17 mouse cellular contexts compared by ENCODE assay signal in the genomic region with DNA sequence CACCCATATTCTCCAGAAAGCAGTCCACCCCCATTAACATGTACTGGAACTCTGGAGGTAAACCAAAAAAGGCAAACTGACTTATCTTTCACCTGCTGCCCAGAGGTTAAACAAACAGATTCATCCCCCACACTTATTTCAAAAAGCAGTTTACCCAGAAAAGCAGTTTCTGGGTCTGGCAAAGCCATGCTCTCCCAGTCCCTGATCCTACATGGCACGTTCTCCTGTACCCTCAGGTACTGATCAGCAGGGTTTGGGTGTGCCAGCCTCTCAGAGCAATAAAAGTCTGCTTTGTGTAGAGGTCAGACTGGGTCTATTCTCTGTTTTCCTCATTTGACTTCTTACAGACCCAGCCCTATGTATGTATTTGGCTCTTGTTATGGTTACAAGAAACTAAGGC. TPM values are rescaled to one million over a fixed set of nuclear protein-coding genes. Genes with fewer than 3 reads are reported as not detected.
DNase-seq lines count a peak whose midpoint lies in the region; ATAC-seq and TF ChIP-seq lines count a peak whose summit lies in the region.
"Had no signal": no experiment of that assay in that cellular context is flagged by ENCODE, and none has a peak within 500 bp of the region (broad histone marks: within the 10 kb centered on the region; RNA-seq: fewer than 3 reads in every experiment).

No protein-coding gene starts in this region.

- in situ Hi-C loops in CH12.LX (cut with MboI; ENCODE audit: low pct_ligation_motif_present, low pct_unique_long_range_greater_than_20kb, low sequenced_read_pairs) = no loop called here

- no peak overlapping the region for H3K27ac ChIP-seq in heart, embryonic 13.5 days (replicated peaks)
- no peak overlapping the region for H3K27ac ChIP-seq in CH12.LX (ENCODE audit: insufficient read depth, low read depth)
- peak overlapping the region; percentile 30 for H3K27ac ChIP-seq in intestine, embryonic 16.5 days (ENCODE audit: low read length)
- H3K27ac ChIP-seq in liver, postnatal 0 days (ENCODE audit: low read depth) = peak overlapping the region; percentile 97
- H3K27ac ChIP-seq: embryonic facial prominence, embryonic 13.5 days; limb, embryonic 12.5 days; neural tube, embryonic 12.5 days had no signal

- dilution Hi-C loops in CH12.LX (cut with MboI; ENCODE audit: extremely low pct_ligation_motif_present, extremely low pct_unique_long_range_greater_than_20kb, low sequenced_read_pairs) = no loop called here

- WGBS in heart, embryonic 13.5 days = 87% methylated on average over 1 of the region's 1 CpGs
- 46% methylated on average over 1 of the region's 1 CpGs for WGBS in intestine, embryonic 16.5 days
- 45% methylated on average over 1 of the region's 1 CpGs for WGBS in liver, postnatal 0 days (ENCODE audit: insufficient replicate concordance)

- no peaks in the 10 kb centered on the region for H3K27me3 ChIP-seq in heart, embryonic 13.5 days (replicated peaks)
- H3K27me3 ChIP-seq in CH12.LX (replicated peaks) = no peaks in the 10 kb centered on the region
- no peaks in the 10 kb centered on the region for H3K27me3 ChIP-seq in intestine, embryonic 16.5 days (replicated peaks; ENCODE audit: control insufficient read depth, insufficient read depth, low read length)
- no peaks in the 10 kb centered on the region for H3K27me3 ChIP-seq in liver, postnatal 0 days (ENCODE audit: insufficient read depth, low read length)
- H3K27me3 ChIP-seq: embryonic facial prominence, embryonic 13.5 days; limb, embryonic 12.5 days; neural tube, embryonic 12.5 days had no signal

- no peaks in the 10 kb centered on the region for H3K9me3 ChIP-seq in heart, embryonic 13.5 days
- H3K9me3 ChIP-seq in CH12.LX (replicated peaks; ENCODE audit: low read length) = no peaks in the 10 kb centered on the region
- no peaks in the 10 kb centered on the region for H3K9me3 ChIP-seq in intestine, embryonic 16.5 days (ENCODE audit: control insufficient read depth, low read length)
- no peaks in the 10 kb centered on the region for H3K9me3 ChIP-seq in liver, postnatal 0 days (ENCODE audit: low read length)
- H3K9me3 ChIP-seq: embryonic facial prominence, embryonic 13.5 days; limb, embryonic 12.5 days; neural tube, embryonic 12.5 days had no signal

- no peak for DNase-seq in heart, postnatal 10 days
- DNase-seq in CH12.LX (ENCODE audit: extremely low read depth) = no peak
- no peak for DNase-seq in liver, postnatal 0 days
- DNase-seq in retina, embryonic 14.5 days (ENCODE audit: low spot score) = no peak
- DNase-seq in adrenal gland, postnatal 14 days = no peak
- DNase-seq in cerebellum, postnatal 25 days = no peak
- DNase-seq: cerebellum, adult 18-20 months; kidney, adult 18-20 months; kidney, postnatal 4 days; layer of hippocampus, postnatal 36 days; thymus, postnatal 14 days had no signal

- no peak for TF ChIP-seq CTCF in CH12.LX (conservative IDR thresholded peaks at IDR 0.05 in 1 of 2, IDR thresholded peaks at IDR 0.05 in 1 of 2; ENCODE audit: low read depth in 2 of 2, low read length in 2 of 2)
- TF ChIP-seq CTCF in liver, postnatal 0 days (IDR thresholded peaks at IDR 0.05; ENCODE audit: low read depth) = no peak

- H3K4me1 ChIP-seq in heart, embryonic 13.5 days = peaks cover 31% of the 10 kb centered on the region
- H3K4me1 ChIP-seq in CH12.LX (ENCODE audit: control insufficient read depth in 1 of 2, insufficient read depth in 2 of 2) = peaks cover 9 to 20% of the 10 kb centered on the region in 2 experiments; a peak in 2 of 4 replicates
- peaks cover 9% of the 10 kb centered on the region; the same call in 1 of the 2 replicates for H3K4me1 ChIP-seq in intestine, embryonic 16.5 days (ENCODE audit: control insufficient read depth, insufficient read depth, low read length)
- peaks cover 24% of the 10 kb centered on the region for H3K4me1 ChIP-seq in liver, postnatal 0 days (ENCODE audit: insufficient read depth)

- no peak for TF ChIP-seq POLR2A in CH12.LX (IDR thresholded peaks at IDR 0.05; ENCODE audit: low read depth, low read length)

- H3K4me2 ChIP-seq in heart, embryonic 13.5 days = no peak overlapping the region
- H3K4me2 ChIP-seq in CH12.LX (ENCODE audit: insufficient read depth, low read depth, poor library complexity, severe bottlenecking) = peak overlapping the region; percentile 72
- H3K4me2 ChIP-seq in intestine, embryonic 16.5 days (ENCODE audit: low read depth, low read length) = no peak overlapping the region
- H3K4me2 ChIP-seq in liver, postnatal 0 days (ENCODE audit: low read depth, low read length) = peak overlapping the region; percentile 75

- no peak for ATAC-seq in heart, embryonic 13.5 days (ENCODE audit: extremely low read depth, insufficient number of reproducible peaks, low FRiP score, low TSS enrichment)
- no peak for ATAC-seq in intestine, embryonic 16.5 days
- ATAC-seq in liver, postnatal 0 days = no peak
- ATAC-seq: midbrain, embryonic 16.5 days had no signal

- H3K9ac ChIP-seq in heart, embryonic 13.5 days = peak overlapping the region; percentile 15; the same call in 1 of the 2 replicates
- no peak overlapping the region for H3K9ac ChIP-seq in CH12.LX (ENCODE audit: insufficient read depth, low read depth)
- H3K9ac ChIP-seq in intestine, embryonic 16.5 days (ENCODE audit: low read depth, low read length) = no peak overlapping the region
- H3K9ac ChIP-seq in liver, postnatal 0 days (replicated peaks) = peak overlapping the region; percentile 45; the same call in 1 of the 2 replicates
- H3K9ac ChIP-seq: limb, embryonic 12.5 days; neural tube, embryonic 12.5 days had no signal

- intact Hi-C loops in heart, postnatal 10 days (cut with DNase I) = no loop called here

- no peaks in the 10 kb centered on the region for H3K79me2 ChIP-seq in CH12.LX (replicated peaks; ENCODE audit: control insufficient read depth, extremely low read depth, insufficient read depth, poor library complexity, severe bottlenecking)

- no peak for TF ChIP-seq EP300 in CH12.LX (IDR thresholded peaks at IDR 0.05; ENCODE audit: low read length)
- peak; percentile 25; the same call in 1 of the 2 replicates for TF ChIP-seq EP300 in liver, postnatal 0 days (IDR thresholded peaks at IDR 0.05; ENCODE audit: low read depth)

- no peak for TF ChIP-seq RAD21 in CH12.LX (IDR thresholded peaks at IDR 0.05; ENCODE audit: low read depth, low read length)

- H3K4me3 ChIP-seq in heart, embryonic 13.5 days = no peak overlapping the region
- peak overlapping the region in 1 of 3 experiments; percentile 64 for H3K4me3 ChIP-seq in CH12.LX (replicated peaks in 1 of 3; ENCODE audit: low read depth in 2 of 3, low read length in 2 of 3, poor library complexity in 1 of 3)
- no peak overlapping the region for H3K4me3 ChIP-seq in intestine, embryonic 16.5 days (ENCODE audit: low read length)
- H3K4me3 ChIP-seq in liver, postnatal 0 days (ENCODE audit: low read depth, low read length) = no peak overlapping the region
- H3K4me3 ChIP-seq: limb, embryonic 12.5 days; neural tube, embryonic 12.5 days had no signal

- peaks cover 10% of the 10 kb centered on the region; the same call in 1 of the 2 replicates for H3K36me3 ChIP-seq in heart, embryonic 13.5 days
- H3K36me3 ChIP-seq in CH12.LX (replicated peaks in 1 of 2; ENCODE audit: control insufficient read depth in 1 of 2, insufficient read depth in 1 of 2, low read length in 1 of 2) = peaks cover 0 to 34% of the 10 kb centered on the region in 2 experiments
- H3K36me3 ChIP-seq in intestine, embryonic 16.5 days (ENCODE audit: control insufficient read depth, insufficient read depth, low read length) = no peaks in the 10 kb centered on the region
- H3K36me3 ChIP-seq in liver, postnatal 0 days (replicated peaks; ENCODE audit: insufficient read depth, low read length) = no peaks in the 10 kb centered on the region

TF ChIP-seq in CH12.LX, 34 proteins besides CTCF, POLR2A, EP300 and RAD21:
- TF ChIP-seq NRF1 (IDR thresholded peaks at IDR 0.05; ENCODE audit: low read depth, low read length) = no peak
- no peak for TF ChIP-seq BHLHE40 (IDR thresholded peaks at IDR 0.05; ENCODE audit: low read depth, low read length)
- TF ChIP-seq USF1 (IDR thresholded peaks at IDR 0.05; ENCODE audit: low read depth, low read length) = no peak
- TF ChIP-seq MYC (IDR thresholded peaks at IDR 0.05; ENCODE audit: low read depth, low read length) = no peak
- no peak for TF ChIP-seq TCF12 (IDR thresholded peaks at IDR 0.05; ENCODE audit: low read depth, low read length)
- no peak for TF ChIP-seq ZC3H11A (IDR thresholded peaks at IDR 0.05; ENCODE audit: low read depth, low read length)
- no peak for TF ChIP-seq ZMIZ1 (IDR thresholded peaks at IDR 0.05; ENCODE audit: low read depth, low read length)
- no peak for TF ChIP-seq ETS1 (conservative IDR thresholded peaks at IDR 0.05; ENCODE audit: low read depth, low read length)
- TF ChIP-seq IRF4 (IDR thresholded peaks at IDR 0.05; ENCODE audit: low read depth, low read length) = no peak
- no peak for TF ChIP-seq PAX5 (IDR thresholded peaks at IDR 0.05; ENCODE audit: low read length)
- TF ChIP-seq MXI1 (IDR thresholded peaks at IDR 0.05; ENCODE audit: low read depth, low read length) = no peak
- TF ChIP-seq ELF1 (IDR thresholded peaks at IDR 0.05; ENCODE audit: low read depth, low read length) = no peak
- no peak for TF ChIP-seq MEF2A (IDR thresholded peaks at IDR 0.05; ENCODE audit: borderline replicate concordance, low read depth, low read length)
- no peak for TF ChIP-seq NELFE (IDR thresholded peaks at IDR 0.05; ENCODE audit: low read depth, low read length)
- TF ChIP-seq RCOR1 (conservative IDR thresholded peaks at IDR 0.05; ENCODE audit: low read depth, low read length) = no peak
- no peak for TF ChIP-seq JUND (conservative IDR thresholded peaks at IDR 0.05; ENCODE audit: low read depth, low read length)
- no peak for TF ChIP-seq GABPA (IDR thresholded peaks at IDR 0.05; ENCODE audit: insufficient replicate concordance, low read depth, low read length)
- TF ChIP-seq MAZ (IDR thresholded peaks at IDR 0.05; ENCODE audit: low read depth, low read length) = no peak

RNA-seq across cellular contexts. Expression of a gene that starts 57.2 kb away (rescaled TPM):
- 8.0 and 9.9 TPM in 2 replicates for polyA plus RNA-seq in heart, embryonic 13.5 days (2015; fragmentation: Nextera tagmentation; extraction: Ambion mirVana)
- total RNA-seq in heart, postnatal 10 days (2021) = 1 to 10 TPM; 2.5 to 2.8 TPM
- total RNA-seq in CH12.LX (2012; rRNA removed) (5.9 and 6.0 TPM in 2 replicates), CH12.LX (2014; rRNA removed) (6.3 and 6.6 TPM in 2 replicates)
- 5.3 and 5.5 TPM in 2 replicates for polyA plus RNA-seq in CH12.LX (2012; ENCODE audit: insufficient read length, low read depth)
- 20.2 and 21.5 TPM in 2 replicates for polyA plus RNA-seq in intestine, embryonic 16.5 days (2015; fragmentation: Nextera tagmentation; extraction: Ambion mirVana)
- 9.6 and 11.0 TPM in 2 replicates for polyA plus RNA-seq in liver, postnatal 0 days (2015; fragmentation: Nextera tagmentation; extraction: Ambion mirVana)
- total RNA-seq in adrenal gland, postnatal 14 days (2021) = 6.2 and 7.1 TPM in 2 replicates

Comparison
In these comparisons a context has a peak if more than half of its experiments do, and no peak if none do; other contexts are left out.
1. H3K27ac ChIP-seq: peak in intestine, embryonic 16.5 days (single experiment) and liver, postnatal 0 days (single experiment); none in heart, embryonic 13.5 days (single experiment) and CH12.LX (single experiment).
2. H3K4me2 ChIP-seq: peak in CH12.LX (single experiment) and liver, postnatal 0 days (single experiment); none in heart, embryonic 13.5 days (single experiment) and intestine, embryonic 16.5 days (single experiment).
3. H3K9ac ChIP-seq: peak in heart, embryonic 13.5 days (single experiment) and liver, postnatal 0 days (single experiment); none in CH12.LX (single experiment) and intestine, embryonic 16.5 days (single experiment).